Mouse (Mus musculus) CH12.LX (cell line): ENCODE results near the gene Pilra. TPM values are rescaled to one million over a fixed set of nuclear protein-coding genes. Genes with fewer than 3 reads are reported as not detected.

Experiments
- DNase-seq: peaks from one replicate; pipeline ENCODE4 v3.0.0-alpha.2; 2013; ENCODE audit errors: extremely low read depth
- H3K27ac ChIP-seq: 2 replicates; pipeline ENCODE4 v1.5.1; 2012; ENCODE audit warnings: low read depth, mild to moderate bottlenecking, control low read depth, moderate library complexity; ENCODE audit not compliant: insufficient read depth
- H3K27me3 ChIP-seq: replicated peaks from 2 replicates; pipeline ENCODE3; 2012; ENCODE audit warnings: inconsistent platforms
- H3K36me3 ChIP-seq, 2 experiments: replicated peaks in 1 of 2; 2 replicates each; pipeline versions ENCODE3 to v1.6.1; 2012; ENCODE audit warnings: inconsistent platforms in 1 of 2, low read length in 1 of 2, mild to moderate bottlenecking in 1 of 2, mixed read lengths in 1 of 2, moderate library complexity in 1 of 2; ENCODE audit not compliant: control insufficient read depth in 1 of 2, insufficient read depth in 1 of 2
- H3K4me1 ChIP-seq, 2 experiments: 2 replicates each; pipeline ENCODE4 v1.6.1; 2012; ENCODE audit warnings: inconsistent platforms in 1 of 2, moderate library complexity in 1 of 2; ENCODE audit not compliant: insufficient read depth in 2 of 2, control insufficient read depth in 1 of 2
- H3K4me2 ChIP-seq: 2 replicates; pipeline ENCODE4 v1.6.1; 2012; ENCODE audit warnings: low read depth, mild to moderate bottlenecking, control low read depth; ENCODE audit not compliant: poor library complexity, insufficient read depth, severe bottlenecking
- H3K4me3 ChIP-seq, 3 experiments: fragments of 150-350 bp in 1 of 3; sonication (generic) in 1 of 3; replicated peaks in 1 of 3; 2 replicates each; pipeline versions ENCODE3 to v1.5.1; 2011 to 2012; ENCODE audit warnings: low read depth in 2 of 3, low read length in 2 of 3, mild to moderate bottlenecking in 2 of 3, moderate library complexity in 2 of 3, control low read depth in 1 of 3, improper control_type of control experiment in 1 of 3, inconsistent platforms in 1 of 3, mixed read lengths in 1 of 3; ENCODE audit not compliant: poor library complexity in 1 of 3
- H3K79me2 ChIP-seq: replicated peaks from 2 replicates; pipeline ENCODE4 v1.6.1; 2012; ENCODE audit warnings: mild to moderate bottlenecking, moderate library complexity; ENCODE audit not compliant: control insufficient read depth, poor library complexity, insufficient read depth, severe bottlenecking; ENCODE audit errors: extremely low read depth
- H3K9ac ChIP-seq: 2 replicates; pipeline ENCODE4 v1.6.1; 2012; ENCODE audit warnings: low read depth, mild to moderate bottlenecking, control low read depth, moderate library complexity; ENCODE audit not compliant: insufficient read depth
- H3K9me3 ChIP-seq: replicated peaks from 2 replicates; pipeline ENCODE3; 2012; ENCODE audit warnings: low read length, inconsistent platforms, mixed read lengths
- BHLHE40 ChIP-seq: IDR thresholded peaks from 2 replicates; pipeline ENCODE4 v1.6.1; 2011; ENCODE audit warnings: mild to moderate bottlenecking, low read depth, low read length, improper control_type of control experiment
- CHD1 ChIP-seq: IDR thresholded peaks from 2 replicates; pipeline ENCODE4 v1.6.1; 2012; ENCODE audit warnings: low read depth, low read length, improper control_type of control experiment, inconsistent platforms
- CHD2 ChIP-seq: IDR thresholded peaks from 2 replicates; pipeline ENCODE4 v1.6.1; 2011; ENCODE audit warnings: low read length, improper control_type of control experiment
- CTCF ChIP-seq, 2 experiments: IDR thresholded peaks in 1 of 2; conservative IDR thresholded peaks in 1 of 2; 2 replicates each; pipeline ENCODE4 v1.5.1; 2011 to 2012; ENCODE audit warnings: low read depth in 2 of 2, low read length in 2 of 2, improper control_type of control experiment in 1 of 2, inconsistent platforms in 1 of 2, mild to moderate bottlenecking in 1 of 2, moderate library complexity in 1 of 2
- E2F4 ChIP-seq: IDR thresholded peaks from 2 replicates; pipeline ENCODE4 v1.6.1; 2011; ENCODE audit warnings: low read depth, low read length, improper control_type of control experiment; ENCODE audit not compliant: insufficient replicate concordance
- ELF1 ChIP-seq: IDR thresholded peaks from 2 replicates; pipeline ENCODE4 v1.6.1; 2014; ENCODE audit warnings: low read depth, mild to moderate bottlenecking, inconsistent platforms, low read length, improper control_type of control experiment
- EP300 ChIP-seq: IDR thresholded peaks from 2 replicates; pipeline ENCODE4 v1.6.1; 2011; ENCODE audit warnings: low read length, improper control_type of control experiment
- ETS1 ChIP-seq: conservative IDR thresholded peaks from 2 replicates; pipeline ENCODE4 v1.6.1; 2012; ENCODE audit warnings: low read depth, mild to moderate bottlenecking, inconsistent platforms, low read length, improper control_type of control experiment, moderate library complexity
- GABPA ChIP-seq: IDR thresholded peaks from 2 replicates; pipeline ENCODE4 v1.6.1; 2012; ENCODE audit warnings: low read depth, low read length, improper control_type of control experiment, inconsistent platforms; ENCODE audit not compliant: insufficient replicate concordance
- HCFC1 ChIP-seq: IDR thresholded peaks from 2 replicates; pipeline ENCODE4 v1.6.1; 2012; ENCODE audit warnings: low read depth, mild to moderate bottlenecking, inconsistent platforms, low read length, improper control_type of control experiment
- IRF4 ChIP-seq: IDR thresholded peaks from 2 replicates; pipeline ENCODE4 v1.6.1; 2014; ENCODE audit warnings: low read depth, mild to moderate bottlenecking, inconsistent platforms, low read length, improper control_type of control experiment
- JUN ChIP-seq: IDR thresholded peaks from 2 replicates; pipeline ENCODE4 v1.6.1; 2011; ENCODE audit warnings: low read depth, mild to moderate bottlenecking, low read length, improper control_type of control experiment, moderate library complexity; ENCODE audit not compliant: insufficient read depth
- JUND ChIP-seq: conservative IDR thresholded peaks from 2 replicates; pipeline ENCODE4 v1.6.1; 2011; ENCODE audit warnings: low read depth, low read length, improper control_type of control experiment
- KAT2A ChIP-seq: IDR thresholded peaks from 2 replicates; pipeline ENCODE4 v1.6.1; 2012; ENCODE audit warnings: low read length, improper control_type of control experiment, inconsistent platforms; ENCODE audit not compliant: insufficient replicate concordance
- MAX ChIP-seq: IDR thresholded peaks from 2 replicates; pipeline ENCODE4 v1.6.1; 2011; ENCODE audit warnings: low read length, improper control_type of control experiment
- MAZ ChIP-seq: IDR thresholded peaks from 2 replicates; pipeline ENCODE4 v1.6.1; 2012; ENCODE audit warnings: low read depth, mild to moderate bottlenecking, inconsistent platforms, low read length, improper control_type of control experiment, moderate library complexity
- MEF2A ChIP-seq: IDR thresholded peaks from 2 replicates; pipeline ENCODE4 v1.6.1; 2014; ENCODE audit warnings: low read depth, mild to moderate bottlenecking, inconsistent platforms, low read length, improper control_type of control experiment, borderline replicate concordance
- MXI1 ChIP-seq: IDR thresholded peaks from 2 replicates; pipeline ENCODE4 v1.6.1; 2011; ENCODE audit warnings: mild to moderate bottlenecking, low read depth, low read length, improper control_type of control experiment
- MYC ChIP-seq: IDR thresholded peaks from 2 replicates; pipeline ENCODE4 v1.6.1; 2011; ENCODE audit warnings: low read depth, mild to moderate bottlenecking, improper control_type of control experiment, low read length
- NELFE ChIP-seq: IDR thresholded peaks from 2 replicates; pipeline ENCODE4 v1.6.1; 2011; ENCODE audit warnings: low read depth, low read length, improper control_type of control experiment
- NRF1 ChIP-seq: IDR thresholded peaks from 2 replicates; pipeline ENCODE4 v1.6.1; 2014; ENCODE audit warnings: low read depth, mild to moderate bottlenecking, inconsistent platforms, low read length, improper control_type of control experiment, moderate library complexity
- PAX5 ChIP-seq: IDR thresholded peaks from 2 replicates; pipeline ENCODE4 v1.6.1; 2012; ENCODE audit warnings: low read length, inconsistent platforms, mixed read lengths
- POLR2A ChIP-seq: IDR thresholded peaks from 2 replicates; pipeline ENCODE4 v1.6.1; 2011; ENCODE audit warnings: low read depth, mild to moderate bottlenecking, improper control_type of control experiment, low read length
- POLR2AphosphoS2 ChIP-seq: IDR thresholded peaks from 2 replicates; pipeline ENCODE4 v1.6.1; 2011; ENCODE audit warnings: low read depth, low read length, improper control_type of control experiment
- RAD21 ChIP-seq: IDR thresholded peaks from 2 replicates; pipeline ENCODE4 v1.6.1; 2011; ENCODE audit warnings: low read depth, mild to moderate bottlenecking, low read length, improper control_type of control experiment, moderate library complexity
- RCOR1 ChIP-seq: conservative IDR thresholded peaks from 2 replicates; pipeline ENCODE4 v1.6.1; 2012; ENCODE audit warnings: low read depth, mild to moderate bottlenecking, inconsistent platforms, low read length, improper control_type of control experiment
- SIN3A ChIP-seq: IDR thresholded peaks from 2 replicates; pipeline ENCODE4 v1.6.1; 2012; ENCODE audit warnings: low read length, improper control_type of control experiment, inconsistent platforms
- SMC3 ChIP-seq: IDR thresholded peaks from 2 replicates; pipeline ENCODE4 v1.6.1; 2011; ENCODE audit warnings: low read depth, low read length, improper control_type of control experiment
- TBP ChIP-seq: conservative IDR thresholded peaks from 2 replicates; pipeline ENCODE4 v1.6.1; 2011; ENCODE audit warnings: low read depth, low read length, improper control_type of control experiment
- TCF12 ChIP-seq: IDR thresholded peaks from 2 replicates; pipeline ENCODE4 v1.6.1; 2014; ENCODE audit warnings: low read depth, mild to moderate bottlenecking, inconsistent platforms, low read length, improper control_type of control experiment
- USF1 ChIP-seq: IDR thresholded peaks from 2 replicates; pipeline ENCODE4 v1.6.1; 2014; ENCODE audit warnings: low read depth, mild to moderate bottlenecking, inconsistent platforms, low read length, improper control_type of control experiment
- USF2 ChIP-seq: conservative IDR thresholded peaks from 2 replicates; pipeline ENCODE4 v1.6.1; 2011; ENCODE audit warnings: low read depth, low read length, improper control_type of control experiment
- ZKSCAN1 ChIP-seq: IDR thresholded peaks from 2 replicates; pipeline ENCODE4 v1.6.1; 2012; ENCODE audit warnings: low read depth, inconsistent platforms, low read length, improper control_type of control experiment, borderline replicate concordance
- ZMIZ1 ChIP-seq: IDR thresholded peaks from 2 replicates; pipeline ENCODE4 v1.6.1; 2012; ENCODE audit warnings: low read depth, mild to moderate bottlenecking, inconsistent platforms, low read length, improper control_type of control experiment
- ZNF384 ChIP-seq: IDR thresholded peaks from 2 replicates; pipeline ENCODE4 v1.6.1; 2012; ENCODE audit warnings: low read depth, low read length, improper control_type of control experiment, inconsistent platforms
- dilution Hi-C: fragments of 300-500 bp; cut with MboI; formaldehyde crosslinking; loops from 2 replicates; pipeline ENCODE4 v1.14.3; 2020; ENCODE audit warnings: low sequenced_read_pairs; ENCODE audit not compliant: extremely low pct_unique_long_range_greater_than_20kb, extremely low pct_ligation_motif_present
- in situ Hi-C: fragments of 300-500 bp; cut with MboI; formaldehyde crosslinking; loops from 3 replicates; pipeline ENCODE4 v1.14.3; 2019; ENCODE audit warnings: low sequenced_read_pairs, low pct_ligation_motif_present, low pct_unique_long_range_greater_than_20kb, mixed read lengths
- polyA plus RNA-seq: library from polyadenylated mRNA; unstranded; fragments of >175 nt; gene quantifications from 2 replicates; pipeline ENCODE4 v1.2.1, GENCODE M21; 2012; ENCODE audit warnings: low read depth; ENCODE audit not compliant: insufficient read length
- total RNA-seq, 2 experiments: library from RNA; depleted of rRNA; stranded (reverse); fragments of 300-350 nt in 1 of 2; fragments of >200 nt in 1 of 2; gene quantifications; 2 replicates each; pipeline ENCODE4 v1.2.3; 2012 to 2014

Pilra gene
- total and polyA plus RNA-seq, 3 experiments, result 0.08 to 0.66 TPM; not detected in 1

- dilution Hi-C loops, result no loop called here
Observed at GRCm38 (mm10) chr5:137787151-137787928, 48.7 kb downstream of the Pilra start, which contains the start of the genes Mepce and Zcwpw1. Gene Mepce, minus strand, starts transcription at chr5:137787655. Gene Zcwpw1, plus strand, starts transcription at chr5:137787798.

GRCm38 (mm10) chr5:137786109-137786942, 49.8 kb downstream of the Pilra start:
- Histone ChIP-seq H3K36me3 (peaks cover 28 to 39% of the 10 kb centered on the region in 2 experiments), H3K4me2 (peak overlapping the region; percentile 57; the same call in 1 of the 2 replicates), H3K27me3 (no peaks in the 10 kb centered on the region), H3K4me3 (peak overlapping the region; percentile 67 to 76 (median 73)), H3K4me1 (peaks cover 19 to 45% of the 10 kb centered on the region in 2 experiments), H3K27ac (peak overlapping the region; percentile 92), H3K79me2 (peaks cover 32% of the 10 kb centered on the region), H3K9ac (peak overlapping the region; percentile 99), H3K9me3 (peaks cover 2% of the 10 kb centered on the region)
- dilution Hi-C loops, result no loop called here
- DNase-seq, result peak; percentile 100
- in situ Hi-C loops, result no loop called here
- TF ChIP-seq JUND (no peak), CTCF (conservative IDR thresholded peaks at IDR 0.05 in 1 of 2, IDR thresholded peaks at IDR 0.05 in 1 of 2; ENCODE audit: low read depth in 2 of 2, low read length in 2 of 2) (no peak), ZMIZ1 (peak; percentile 89), GABPA (no peak), IRF4 (no peak; the same call in 1 of the 2 replicates), TCF12 (peak; percentile 34), JUN (no peak), EP300 (no peak), USF1 (peak; percentile 82), POLR2AphosphoS2 (peak; percentile 90), E2F4 (0 out of 2 replicates have a peak, but pooled peaks have one; percentile 64), ELF1 (peak; percentile 65), ZKSCAN1 (no peak), SMC3 (no peak), CHD1 (peak; percentile 88)

More at GRCm38 (mm10) chr5:137787151-137787928, 48.7 kb downstream of the Pilra start, which contains the start of the genes Mepce and Zcwpw1:
- peak; percentile 91 for DNase-seq
- Histone ChIP-seq H3K4me2 (peak within 1 kb of the TSS; percentile 57), H3K4me3 (peak within 1 kb of the TSS; percentile 70 to 76 (median 75)), H3K4me1 (peaks cover 19 to 35% of the 10 kb centered on the region in 2 experiments), H3K36me3 (peaks cover 19 to 29% of the 10 kb centered on the region in 2 experiments), H3K9ac (peak within 1 kb of the TSS; percentile 99), H3K27me3 (no peaks in the 10 kb centered on the region), H3K9me3 (peaks cover 2% of the 10 kb centered on the region), H3K79me2 (peaks cover 32% of the 10 kb centered on the region), H3K27ac (peak within 1 kb of the TSS; percentile 92)
- in situ Hi-C loops, result no loop called here
- TF ChIP-seq ZNF384 (no peak), ELF1 (peak; percentile 89), CTCF (conservative IDR thresholded peaks at IDR 0.05 in 1 of 2, IDR thresholded peaks at IDR 0.05 in 1 of 2; ENCODE audit: low read depth in 2 of 2, low read length in 2 of 2) (peak in 1 of 2 experiments; percentile 71; a peak in 2 of 4 replicates), BHLHE40 (peak; percentile 80), ETS1 (peak; percentile 71), NRF1 (peak; percentile 98), PAX5 (no peak), MEF2A (peak; percentile 49; the same call in 1 of the 2 replicates), MAX (peak; percentile 100), SMC3 (peak; percentile 38), RCOR1 (0 out of 2 replicates have a peak, but pooled peaks have one; percentile 58), NELFE (peak; percentile 61; the same call in 1 of the 2 replicates), USF2 (peak; percentile 55; the same call in 1 of the 2 replicates), E2F4 (peak; percentile 98), KAT2A (peak; percentile 92), ZKSCAN1 (no peak), MXI1 (no peak), RAD21 (peak; percentile 49), MYC (peak; percentile 87), IRF4 (peak; percentile 65; the same call in 1 of the 2 replicates), HCFC1 (peak; percentile 96), SIN3A (peak; percentile 20), MAZ (peak; percentile 83; the same call in 1 of the 2 replicates), POLR2A (peak; percentile 24; the same call in 1 of the 2 replicates), ZMIZ1 (no peak), GABPA (peak; percentile 16; the same call in 1 of the 2 replicates), CHD2 (peak; percentile 56; the same call in 1 of the 2 replicates), TCF12 (0 out of 2 replicates have a peak, but pooled peaks have one; percentile 9), TBP (no peak), CHD1 (0 out of 2 replicates have a peak, but pooled peaks have one; percentile 78)
